Mouse (Mus musculus): ENCODE data around the gene Ccdc154. TPM values are rescaled to one million over a fixed set of nuclear protein-coding genes. Genes with fewer than 3 reads are reported as not detected.

Ccdc154 gene
- total RNA-seq, 2 experiments from 2014 or later, result 0.26 TPM; not detected in 1

DNA sequence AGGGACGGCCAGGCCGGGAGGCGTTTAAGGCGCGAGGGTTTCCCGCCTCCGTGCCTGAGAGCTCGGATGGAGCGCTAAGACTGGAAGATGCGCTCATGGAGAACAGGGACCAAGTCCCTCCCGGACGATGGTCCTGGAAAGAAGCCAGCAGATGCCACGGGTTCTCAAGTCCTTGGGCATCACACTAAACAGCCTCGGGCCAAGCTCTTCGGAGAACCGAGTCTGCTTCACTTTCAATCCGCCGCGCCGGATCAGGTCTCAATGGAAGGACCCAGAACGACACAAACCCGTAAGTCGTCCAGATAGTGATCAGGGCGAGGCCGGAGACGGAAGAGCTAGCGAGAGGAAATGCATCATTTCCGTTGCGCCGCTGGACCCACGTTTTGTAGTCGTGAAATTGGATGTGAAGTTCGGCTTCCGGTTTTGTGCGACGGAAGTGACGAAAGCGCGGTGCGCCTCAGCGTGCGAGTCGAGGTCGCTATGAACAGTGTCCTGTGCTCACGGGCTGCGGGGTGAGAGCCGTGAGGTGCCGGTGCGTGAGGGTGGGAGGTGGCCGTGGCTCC lies 21.9 kb downstream of the Ccdc154 start, which contains the start of gene BC003965:
Gene BC003965, plus strand, starts transcription at position 426 of the 563 bp plus-strand sequence.
- DNase-seq (ENCODE audit: low spot score in 2 of 2), result peak; percentile 97 to 99

GRCm38 (mm10) chr17:25184961-25185360 lies 22.7 kb downstream of the Ccdc154 start:
- DNase-seq (ENCODE audit: low spot score in 2 of 2), result no peak

GRCm38 (mm10) chr17:25187784-25188149 lies 25.5 kb downstream of the Ccdc154 start:
- no peak for DNase-seq (ENCODE audit: low spot score in 2 of 2)

GRCm38 (mm10) chr17:25188150-25189031 lies 26.1 kb downstream of the Ccdc154 start, which contains the start of gene Unkl:
Unkl (plus strand) TSS chr17:25188397.
- DNase-seq (ENCODE audit: low spot score in 2 of 2), result peak; percentile 61 to 72

- no peak for DNase-seq (ENCODE audit: low spot score in 2 of 2)
Observed at GRCm38 (mm10) chr17:25189091-25189490, 26.8 kb downstream of the Ccdc154 start.

- no peak for DNase-seq (ENCODE audit: low spot score in 2 of 2)
Observed at GRCm38 (mm10) chr17:25202401-25202800, 40.1 kb downstream of the Ccdc154 start.

DNA sequence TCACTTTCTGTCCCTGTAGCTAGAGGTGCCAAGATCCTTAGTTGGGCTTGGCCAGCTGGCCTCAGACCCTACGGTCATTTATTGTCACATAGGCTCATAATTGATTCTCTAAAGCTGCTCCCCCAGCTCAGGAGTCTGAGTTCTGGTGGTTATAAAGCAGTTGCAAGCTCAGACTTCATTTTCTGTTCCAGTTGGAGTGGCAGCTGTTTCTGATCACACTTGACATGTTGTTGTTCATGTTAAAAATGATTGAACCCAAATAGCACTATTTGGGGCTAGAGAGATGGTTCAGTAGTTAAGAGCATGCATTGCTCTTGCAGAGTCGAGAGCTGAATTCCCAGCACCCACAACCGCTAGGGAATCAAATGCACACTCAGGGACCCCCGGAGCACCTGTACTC lies 47.7 kb downstream of the Ccdc154 start:
- DNase-seq (ENCODE audit: low spot score in 2 of 2), result peak in 1 of 2 experiments; percentile 68

GRCm38 (mm10) chr17:25210680-25211466 lies 48.6 kb downstream of the Ccdc154 start:
- peak in 1 of 2 experiments; percentile 52 for DNase-seq (ENCODE audit: low spot score in 2 of 2)

DNA sequence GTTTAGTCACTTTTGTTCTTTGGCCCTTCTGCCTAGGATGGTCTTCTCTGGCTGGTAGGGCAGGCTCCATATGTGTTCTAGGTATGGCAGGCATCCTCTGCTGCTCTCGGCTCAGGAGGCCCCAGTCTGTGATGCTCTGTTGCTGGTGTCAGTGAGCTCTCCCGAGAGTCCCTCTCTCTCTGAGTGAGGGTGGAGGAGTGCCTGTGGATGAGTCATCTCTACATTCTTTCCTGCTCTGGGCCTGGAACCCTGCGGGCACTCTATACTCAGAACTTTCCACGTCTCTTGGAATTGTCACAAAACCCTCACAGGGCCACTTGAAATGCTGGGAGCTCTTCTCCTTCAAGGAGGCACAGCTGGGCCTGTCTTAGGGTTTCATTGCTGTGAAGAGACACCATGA lies 49.4 kb downstream of the Ccdc154 start:
- no peak for DNase-seq (ENCODE audit: low spot score in 2 of 2)

GRCm38 (mm10) chr17:25215431-25215830 lies 53.2 kb downstream of the Ccdc154 start:
- DNase-seq (ENCODE audit: low spot score in 2 of 2), result no peak

GRCm38 (mm10) chr17:25218967-25219366 lies 56.7 kb downstream of the Ccdc154 start:
- no peak for DNase-seq (ENCODE audit: low spot score in 2 of 2)

GRCm38 (mm10) chr17:25219492-25220295 lies 57.4 kb downstream of the Ccdc154 start:
- no peak for DNase-seq (ENCODE audit: low spot score in 2 of 2)

DNA sequence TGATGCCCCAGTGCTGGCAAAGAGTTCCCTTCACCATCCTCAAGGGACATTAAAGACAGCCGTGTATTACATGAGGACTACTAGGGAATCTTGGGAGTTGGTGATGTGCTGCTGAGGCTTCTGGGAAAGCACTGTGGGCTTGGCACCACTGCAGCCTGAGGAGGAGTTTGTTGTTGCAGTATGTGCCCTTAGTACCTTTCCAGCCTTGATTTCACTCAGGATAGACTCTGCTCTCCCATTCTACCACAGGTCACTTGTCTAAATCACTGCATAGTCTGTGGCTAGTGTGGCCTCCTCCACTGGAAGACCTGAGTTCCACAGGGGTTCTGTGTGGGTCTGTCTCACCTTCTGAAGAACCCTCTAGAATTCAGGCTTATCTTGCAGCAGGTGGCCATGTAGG lies 58.5 kb downstream of the Ccdc154 start:
- no peak for DNase-seq (ENCODE audit: low spot score in 2 of 2)

Other genes starting within 250 kb of the Ccdc154 start
- gene Mapk8ip3, start 225.5 kb upstream of the Ccdc154 start, total RNA-seq (2021), result 100 to 1,000 TPM; 312 to 326 TPM
- 10 to 100 TPM; 11.2 TPM for gene Jpt2, start 201.8 kb upstream of the Ccdc154 start, total RNA-seq (2021)
- gene Cramp1l, start 146.7 kb upstream of the Ccdc154 start, total RNA-seq (2021), result 10 to 100 TPM; 24.0 to 28.5 TPM
- gene Ift140, start 146.4 kb upstream of the Ccdc154 start, total RNA-seq (2021), result 10 to 100 TPM; 25.4 to 31.9 TPM
- gene Tmem204, start 78.9 kb upstream of the Ccdc154 start, total RNA-seq (2021), result 10 to 100 TPM; 10.1 to 10.7 TPM
- 10 to 100 TPM; 30.1 to 33.4 TPM for gene Telo2, start 46.5 kb upstream of the Ccdc154 start, total RNA-seq (2021)
- gene Ptx4, start 41.7 kb upstream of the Ccdc154 start, total RNA-seq (2021), result 1 to 10 TPM; 1.4 to 1.6 TPM
- gene Clcn7, start 29.1 kb upstream of the Ccdc154 start, total RNA-seq (2021), result 10 to 100 TPM; 47.3 to 51.1 TPM
- gene Gm38655, start 13.0 kb downstream of the Ccdc154 start, total RNA-seq (2021), result not detected
- gene BC003965, start 22.1 kb downstream of the Ccdc154 start, total RNA-seq (2021), result 10 to 100 TPM; 17.8 to 19.2 TPM
- gene Unkl, start 25.9 kb downstream of the Ccdc154 start, total RNA-seq (2021), result 10 to 100 TPM; 33.9 to 37.0 TPM
- gene Gnptg, start 77.7 kb downstream of the Ccdc154 start, total RNA-seq (2021), result 10 to 100 TPM; 64.4 to 71.9 TPM
- 10 to 100 TPM; 25.0 to 26.6 TPM for gene Tsr3, start 77.7 kb downstream of the Ccdc154 start, total RNA-seq (2021)
- gene Baiap3, start 93.9 kb downstream of the Ccdc154 start, total RNA-seq (2021), result 10 to 100 TPM in 1 of 2 experiments, 1 to 10 TPM in 1; 9.7 to 11.3 TPM
- 100 to 1,000 TPM; 208 to 219 TPM for gene Ube2i, start 112.2 kb downstream of the Ccdc154 start, total RNA-seq (2021)
- gene Prss34, start 135.9 kb downstream of the Ccdc154 start, total RNA-seq (2021), result not detected
- not detected for gene Prss28, start 146.2 kb downstream of the Ccdc154 start, total RNA-seq (2021)
- gene Prss29, start 156.2 kb downstream of the Ccdc154 start, total RNA-seq (2021), result not detected
- not detected for gene Tpsab1, start 183.1 kb downstream of the Ccdc154 start, total RNA-seq (2021)
- gene Tpsb2, start 203.8 kb downstream of the Ccdc154 start, total RNA-seq (2021), result 1 to 10 TPM in 1 of 2 experiments, under 1 TPM in 1; 0.36 to 1.8 TPM
- not detected for gene Tpsg1, start 206.8 kb downstream of the Ccdc154 start, total RNA-seq (2021)

Measured in layer of hippocampus, postnatal 14 days (tissue).